Mouse (Mus musculus): ENCODE data around the gene Asb6.

The Asb6 gene

DNA sequence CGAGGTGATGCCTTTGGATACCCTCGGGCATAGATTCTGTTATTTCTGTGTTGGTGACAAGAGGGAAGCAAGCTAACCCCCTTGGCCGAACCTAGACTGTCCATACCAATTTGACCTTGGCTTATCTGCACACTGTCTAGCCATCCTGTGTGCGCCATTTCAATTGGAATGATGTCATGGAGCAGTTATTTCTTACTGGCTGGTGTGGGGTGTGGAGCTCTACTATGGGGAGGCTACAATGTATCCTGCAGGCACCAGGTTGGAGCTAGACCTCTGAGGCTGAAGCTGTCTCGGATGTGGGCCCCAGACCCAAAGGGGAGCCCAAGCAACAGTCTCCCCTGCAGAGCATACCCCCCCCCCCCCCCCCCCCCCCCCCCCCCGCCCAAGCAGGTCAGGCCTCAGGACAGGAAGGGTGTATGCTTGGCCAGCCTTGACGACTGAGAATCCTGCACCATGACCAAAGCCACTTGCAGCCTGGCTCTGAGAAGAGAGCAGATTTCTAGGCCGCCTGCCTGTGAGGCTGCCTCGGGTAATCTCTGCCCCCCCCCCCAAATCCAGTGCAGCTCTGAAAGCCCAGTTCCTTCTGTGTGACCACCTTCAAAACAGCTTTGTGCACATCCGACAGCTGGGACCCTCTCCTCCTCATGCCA lies 4.4 kb upstream of the Asb6 start, which contains the start of gene Prrx2:
Gene Prrx2, plus strand, starts transcription at position 600 of the 650 bp plus-strand sequence.
- DNase-seq (ENCODE audit: low spot score in 2 of 2) = no peak

GRCm38 (mm10) chr2:30833644-30834043 lies 3.5 kb upstream of the Asb6 start:
- DNase-seq (ENCODE audit: low spot score in 2 of 2) = no peak

DNA sequence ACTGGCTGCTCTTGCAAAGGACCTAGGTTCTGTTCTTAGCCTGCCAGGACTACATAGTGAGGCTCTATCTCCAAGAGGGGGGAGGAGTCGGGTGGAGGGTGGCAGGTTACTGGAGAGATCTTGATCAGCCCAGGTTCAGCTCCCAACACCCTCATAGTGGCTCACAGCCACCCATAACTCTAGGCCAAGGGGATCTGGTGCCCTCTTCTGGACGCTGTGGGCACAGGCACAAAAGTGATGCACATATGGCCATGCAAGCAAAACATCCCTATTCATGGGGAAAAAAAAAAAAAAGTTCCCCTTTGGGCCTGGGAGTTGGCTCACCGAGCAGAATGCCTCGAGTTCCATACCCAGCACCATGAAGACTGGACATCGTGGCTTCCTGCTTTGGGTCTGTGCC lies 818 bp downstream of the Asb6 start:
- no peak for DNase-seq (ENCODE audit: low spot score in 2 of 2)

DNA sequence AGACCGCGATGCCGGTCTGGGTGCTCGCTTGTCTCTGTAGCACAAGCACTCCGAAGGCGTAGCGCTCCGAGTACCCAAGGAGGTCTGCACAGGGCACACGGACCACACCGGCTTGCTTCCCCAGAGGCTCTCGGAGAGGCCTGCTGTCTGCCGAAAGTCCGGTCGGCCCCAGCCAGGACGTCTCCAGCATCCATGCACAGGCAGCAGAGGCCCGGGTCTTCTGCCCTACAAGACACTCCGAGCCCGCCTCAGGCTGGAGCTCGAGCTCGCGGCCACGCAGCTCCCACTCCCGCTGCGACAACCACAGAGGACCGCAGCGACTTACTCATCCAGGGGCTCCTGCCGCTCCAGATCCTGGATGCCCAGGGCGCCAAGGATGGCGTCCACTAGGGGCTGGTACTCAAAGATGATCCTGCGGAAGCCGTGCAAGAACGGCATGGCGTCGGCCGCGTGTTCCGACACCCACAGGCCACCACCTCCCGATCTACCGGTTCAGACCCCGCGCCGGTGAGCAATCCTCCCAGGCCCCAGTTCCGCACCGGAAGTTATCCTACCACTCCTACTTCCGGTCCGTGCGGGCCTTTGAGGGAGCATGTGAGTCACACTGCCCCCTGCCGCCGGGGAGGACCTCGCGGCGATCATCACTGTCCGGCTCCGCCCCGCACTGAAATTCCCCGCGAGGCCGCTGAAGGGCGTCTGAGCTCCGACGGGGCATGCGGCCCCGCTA lies 2.2 kb downstream of the Asb6 start:
- peak; percentile 76 to 95 for DNase-seq (ENCODE audit: low spot score in 2 of 2)

- DNase-seq (ENCODE audit: low spot score in 2 of 2) = peak in 1 of 2 experiments; percentile 49
Measured at GRCm38 (mm10) chr2:30826825-30827748, 3.0 kb downstream of the Asb6 start.

DNA sequence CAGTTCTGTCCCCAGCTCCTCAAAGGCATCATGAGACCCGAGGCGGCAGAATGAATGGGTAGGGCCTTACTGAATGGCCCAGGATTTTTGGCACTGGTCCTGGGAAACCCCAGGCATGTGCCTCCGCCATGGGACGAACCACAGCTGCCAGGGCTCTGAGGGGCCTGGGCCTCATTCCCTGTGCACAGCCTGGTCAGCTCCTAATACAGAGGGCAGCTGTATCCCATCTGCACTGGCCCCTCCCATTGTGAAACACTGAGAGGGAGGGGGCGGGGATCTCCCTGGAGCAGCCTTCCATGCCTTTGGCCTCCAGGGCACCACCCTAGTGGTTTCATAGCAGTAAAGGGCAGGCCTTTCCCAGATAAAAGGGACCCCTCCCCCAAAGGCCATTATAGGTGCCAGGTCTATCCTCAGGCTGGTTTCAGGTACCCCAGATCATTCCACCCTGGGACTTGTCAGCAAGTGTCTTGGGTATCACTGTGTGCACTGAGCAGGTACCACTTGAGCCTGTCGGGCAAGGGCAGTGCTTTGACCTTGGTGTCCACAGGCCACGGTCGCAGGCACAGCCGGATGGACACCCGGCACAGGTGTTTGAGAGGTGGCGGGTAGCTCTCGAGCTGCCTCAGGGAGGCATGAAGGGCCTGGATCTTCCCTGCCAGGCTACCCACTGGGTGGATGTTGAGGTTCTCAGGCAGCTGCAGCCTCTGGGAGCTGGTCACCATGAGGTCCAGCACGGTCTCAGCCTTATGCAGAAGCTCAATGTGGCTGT lies 6.6 kb downstream of the Asb6 start:
- no peak for DNase-seq (ENCODE audit: low spot score in 2 of 2)

DNA sequence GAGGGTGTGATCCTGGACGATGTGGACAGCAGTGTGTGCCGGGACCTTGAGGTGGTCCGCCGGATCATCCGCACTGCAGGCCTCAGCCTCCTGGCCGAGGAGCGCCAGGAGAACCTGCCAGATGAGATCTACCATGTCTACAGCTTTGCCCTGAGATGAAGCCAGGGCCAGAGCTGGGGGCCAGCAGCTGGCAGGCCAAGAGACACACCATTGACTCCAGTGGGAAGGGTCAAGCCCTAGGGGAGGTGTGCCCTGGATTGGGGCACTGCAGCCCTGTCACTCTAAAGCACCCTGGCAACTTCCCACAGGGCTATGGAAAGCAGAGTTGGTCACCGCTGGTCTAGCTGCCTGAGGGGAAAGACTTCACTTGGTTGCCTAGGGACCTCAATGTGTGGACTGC lies 7.7 kb downstream of the Asb6 start:
- no peak for DNase-seq (ENCODE audit: low spot score in 2 of 2)

- no peak for DNase-seq (ENCODE audit: low spot score in 2 of 2)
Measured at GRCm38 (mm10) chr2:30821073-30821472, 9.1 kb downstream of the Asb6 start.

- DNase-seq (ENCODE audit: low spot score in 2 of 2) = no peak
Measured at GRCm38 (mm10) chr2:30819873-30820272, 10.3 kb downstream of the Asb6 start.

GRCm38 (mm10) chr2:30816383-30816782 lies 13.8 kb downstream of the Asb6 start:
- DNase-seq (ENCODE audit: low spot score in 2 of 2) = no peak

DNA sequence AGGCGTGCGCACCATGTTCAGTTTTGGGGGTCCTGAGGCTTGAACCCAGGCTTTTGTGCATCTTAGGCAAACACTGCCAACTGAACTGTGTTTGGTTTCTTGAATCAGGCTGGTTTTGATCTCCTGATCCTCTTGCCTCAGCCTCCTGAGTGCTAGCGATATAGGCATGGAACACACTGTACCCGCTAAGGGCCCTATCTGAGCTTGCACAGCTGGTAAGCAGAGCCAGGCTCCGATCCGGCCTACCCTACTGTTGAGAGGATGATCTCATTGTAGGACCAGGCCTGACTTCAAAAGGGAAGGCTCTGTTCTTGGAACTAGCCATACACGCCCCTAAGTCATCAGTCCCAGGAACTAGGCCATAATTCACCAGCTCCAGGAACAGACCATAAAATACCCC lies 19.6 kb downstream of the Asb6 start:
- no peak for DNase-seq (ENCODE audit: low spot score in 2 of 2)

DNA sequence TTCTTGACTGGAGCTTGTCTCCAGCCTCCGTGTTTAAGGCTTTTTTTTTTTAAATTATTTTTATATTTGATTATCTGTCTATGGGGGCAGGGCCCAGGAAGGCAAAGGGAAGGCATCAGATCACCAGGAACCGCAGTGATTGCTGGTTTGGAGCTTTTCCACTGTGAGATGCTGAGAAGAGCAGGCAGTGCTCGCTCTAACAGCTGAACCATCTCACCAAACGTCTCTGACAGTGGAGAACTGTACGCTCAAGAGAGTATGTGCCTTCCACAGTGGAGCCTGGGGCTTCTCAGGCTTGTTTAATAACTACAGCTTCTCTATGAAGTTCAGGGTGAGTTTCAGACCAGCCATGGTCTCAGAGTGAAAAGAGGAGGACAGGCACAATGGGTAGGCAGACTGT lies 20.6 kb downstream of the Asb6 start:
- no peak for DNase-seq (ENCODE audit: low spot score in 2 of 2)

DNA sequence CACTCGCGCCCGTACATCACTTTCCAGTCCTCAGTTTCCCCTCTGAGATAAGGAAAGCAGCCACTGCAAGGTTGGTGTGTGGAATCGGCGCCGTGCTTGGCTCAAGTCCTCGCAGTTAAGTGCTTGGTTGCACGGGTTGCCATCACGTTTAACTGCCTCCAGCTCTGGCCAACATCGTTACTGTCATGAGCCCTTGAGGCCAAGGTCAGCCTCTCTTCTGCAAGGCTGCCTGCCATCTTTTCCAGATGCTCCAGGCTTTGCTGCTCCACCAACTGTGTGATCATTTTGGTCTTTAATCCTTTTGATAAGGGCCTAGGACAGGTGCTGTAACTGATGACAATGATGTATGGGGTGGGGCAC lies 21.9 kb downstream of the Asb6 start:
- DNase-seq (ENCODE audit: low spot score in 2 of 2) = no peak

GRCm38 (mm10) chr2:30807648-30808295 lies 22.4 kb downstream of the Asb6 start, which contains the start of gene Ntmt1:
Gene Ntmt1, plus strand, starts transcription at chr2:30807826.
- DNase-seq (ENCODE audit: low spot score in 2 of 2) = peak; percentile 98 to 99

GRCm38 (mm10) chr2:30807147-30807647 lies 22.9 kb downstream of the Asb6 start:
- no peak for DNase-seq (ENCODE audit: low spot score in 2 of 2)

DNA sequence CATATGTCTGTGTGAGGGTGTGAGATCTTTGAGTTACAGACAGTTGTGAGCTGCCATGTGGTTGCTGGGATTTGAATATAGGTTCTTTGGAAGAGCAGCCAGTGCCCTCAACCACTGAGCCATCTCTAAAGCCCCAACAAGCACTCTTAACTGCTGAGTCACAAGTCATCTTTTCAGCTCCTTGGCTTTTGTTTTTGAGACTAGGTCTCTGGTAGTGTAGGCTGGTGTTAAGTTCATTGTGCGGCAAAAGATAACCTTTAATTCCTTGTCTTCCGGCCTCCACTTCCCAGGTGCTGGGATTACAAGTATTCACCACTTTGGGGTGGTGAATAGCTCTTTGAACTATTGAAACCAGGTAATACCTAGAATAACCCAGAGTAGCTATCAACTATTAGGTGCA lies 24.1 kb downstream of the Asb6 start:
- no peak for DNase-seq (ENCODE audit: low spot score in 2 of 2)

DNA sequence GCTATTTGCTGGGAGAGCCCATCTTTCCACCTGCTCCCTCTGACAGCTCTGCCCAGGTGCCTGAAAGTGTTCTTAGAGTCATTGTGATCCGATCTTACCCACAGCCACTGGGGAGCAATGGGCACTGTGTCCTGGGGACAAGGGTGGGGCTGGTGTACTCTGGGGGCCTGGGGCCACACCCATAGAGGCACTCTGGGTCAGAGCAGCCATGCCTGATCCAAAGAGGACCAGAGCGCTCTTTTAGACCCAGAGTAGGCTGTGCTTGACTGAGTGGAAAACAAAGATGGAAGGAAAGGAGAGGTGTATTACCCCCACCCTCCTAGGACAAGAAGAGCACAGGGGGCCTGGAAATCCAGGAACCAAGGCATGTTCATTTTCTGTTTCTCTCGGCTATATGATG lies 26.5 kb downstream of the Asb6 start, which contains the start of gene 1700001O22Rik:
Gene 1700001O22Rik, minus strand, starts transcription at position 58 of the 400 bp plus-strand sequence.
- DNase-seq (ENCODE audit: low spot score in 2 of 2) = no peak

DNA sequence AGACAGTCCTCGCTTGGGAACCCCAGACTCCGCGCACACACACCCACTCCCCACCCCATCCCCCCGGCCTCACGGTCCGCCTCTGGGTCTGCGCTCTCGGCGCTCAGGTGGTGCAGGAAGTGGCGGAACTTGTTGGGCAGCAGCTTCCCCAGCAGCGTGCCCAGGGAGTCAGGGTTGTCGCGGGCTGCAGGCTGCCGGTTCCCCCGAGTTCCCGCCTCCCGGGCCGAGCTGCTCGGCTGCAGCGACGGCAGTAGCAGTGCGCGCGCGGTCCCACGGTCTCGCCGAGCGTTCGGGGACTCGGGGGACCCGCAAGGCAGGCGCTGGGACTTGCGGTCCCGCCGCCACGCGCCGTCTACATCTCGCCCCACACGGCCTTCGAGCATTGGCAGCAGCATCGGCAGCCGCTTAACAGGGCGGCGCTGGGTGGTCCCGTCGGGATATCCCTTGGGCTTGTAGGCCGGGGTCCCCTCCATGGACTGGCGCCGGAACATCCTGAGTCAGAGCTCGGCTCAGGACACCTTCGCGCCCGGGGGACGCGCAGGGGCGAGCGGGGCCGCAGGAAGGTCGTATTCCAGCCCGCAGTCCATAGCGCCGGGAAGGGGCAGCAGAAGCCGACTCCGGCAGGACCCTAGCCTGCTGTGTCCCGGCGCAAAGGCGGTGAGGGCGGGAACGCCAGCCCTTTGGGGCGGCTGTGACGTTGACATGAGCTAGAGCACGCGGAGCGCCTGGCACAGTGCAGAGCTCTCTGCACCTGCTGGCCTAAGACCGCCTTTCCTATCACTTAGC lies 28.9 kb downstream of the Asb6 start:
- no peak for DNase-seq (ENCODE audit: low spot score in 2 of 2)

GRCm38 (mm10) chr2:30800671-30801066 lies 29.5 kb downstream of the Asb6 start:
- DNase-seq (ENCODE audit: low spot score in 2 of 2) = no peak

DNA sequence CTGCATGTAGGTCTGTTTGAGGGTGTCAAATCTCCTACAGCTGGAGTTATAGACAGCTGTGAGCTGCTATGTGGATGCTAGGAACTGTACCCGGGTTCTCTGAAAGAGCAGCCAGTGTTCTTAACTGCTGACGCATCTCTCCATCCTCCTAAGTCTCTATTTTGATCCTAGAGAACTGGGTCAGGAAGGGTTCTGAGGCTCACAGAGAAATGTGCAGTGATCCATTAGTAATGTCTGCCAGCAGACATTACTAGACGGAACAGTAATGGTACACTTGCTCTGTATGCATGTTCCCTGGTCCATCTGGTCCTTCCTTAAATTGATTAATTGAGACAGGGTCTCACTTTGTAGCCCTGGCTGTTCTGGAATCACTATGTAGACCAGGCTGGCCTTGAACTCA lies 30.7 kb downstream of the Asb6 start:
- DNase-seq (ENCODE audit: low spot score in 2 of 2) = no peak
